Mouse (Mus musculus) monocyte, adult 5-6 weeks (primary cell): Measurements from ENCODE around the gene Zfp334. TPM values are rescaled to one million over a fixed set of nuclear protein-coding genes. Genes with fewer than 3 reads are reported as not detected.

Source experiments
- ATAC-seq: fragments of 153-309, 156-312 bp; replicated peaks from 2 replicates; pipeline ENCODE4 v1.8.0; 2017; ENCODE audit warnings: mild to moderate bottlenecking; ENCODE audit not compliant: low TSS enrichment, insufficient number of reproducible peaks, severe bottlenecking, poor library complexity, low FRiP score
- total RNA-seq: library from RNA; stranded (forward); fragments of 200-1000, 200-491, 200-594 nt; gene quantifications from 3 replicates; pipeline ENCODE4 v1.2.3, GENCODE M21; 2017

The Zfp334 gene
- total RNA-seq, result not detected in 3 replicates

DNA sequence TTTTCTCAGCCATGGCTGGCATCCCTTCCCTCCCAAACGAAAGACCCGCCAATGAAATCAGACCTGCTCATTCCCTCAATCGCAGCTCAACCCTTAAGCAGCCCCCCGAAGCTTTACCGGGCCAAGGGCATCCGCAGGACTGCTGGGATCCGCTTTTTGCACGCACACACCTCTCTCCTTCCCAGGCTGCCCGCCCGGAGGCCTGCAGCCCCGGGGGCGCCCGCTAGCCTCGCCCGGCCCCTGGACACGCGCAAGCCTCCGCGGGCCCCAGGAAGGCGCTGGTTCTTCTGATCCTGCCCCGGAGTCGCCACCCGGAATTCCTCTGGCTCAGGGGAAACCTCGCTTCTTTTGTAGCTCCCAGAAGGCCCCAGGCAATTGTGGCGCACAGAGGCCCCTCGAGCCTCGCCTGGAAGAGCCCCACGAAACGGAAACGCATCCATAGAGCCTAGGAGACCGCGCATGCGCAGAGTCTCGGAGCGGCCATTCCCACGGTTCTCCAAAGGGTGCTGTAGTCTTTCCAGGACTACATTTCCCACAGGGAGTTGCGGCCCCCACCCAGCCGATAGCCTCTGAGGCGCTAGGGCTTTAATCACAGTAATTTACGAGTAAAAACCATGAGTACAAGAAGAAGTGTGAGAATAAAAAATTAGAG is at the start of gene Zfp334:
Gene Zfp334, minus strand, starts transcription at position 416 of the 652 bp plus-strand sequence.
- no peak for ATAC-seq

DNA sequence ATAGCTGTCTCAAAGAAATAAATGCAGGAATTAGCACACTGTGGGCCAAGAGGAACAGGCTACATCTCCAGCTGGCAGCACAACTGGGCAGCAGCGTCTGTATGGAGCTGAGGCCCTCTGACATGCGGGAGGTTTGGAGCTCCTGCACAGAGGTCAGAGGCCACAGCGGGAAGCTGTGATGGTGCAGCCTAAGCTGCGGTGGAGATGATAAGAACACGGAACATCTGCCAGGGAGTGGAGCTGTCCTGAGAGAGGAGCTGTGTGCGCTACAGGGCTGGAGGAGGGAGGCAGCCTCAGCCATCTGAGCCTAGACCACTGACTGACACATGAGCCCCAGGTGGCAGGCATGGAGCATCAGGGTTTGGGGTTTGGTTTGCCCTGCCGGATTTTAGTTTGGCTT is 40.6 kb upstream of the Zfp334 start:
- ATAC-seq, result no peak

DNA sequence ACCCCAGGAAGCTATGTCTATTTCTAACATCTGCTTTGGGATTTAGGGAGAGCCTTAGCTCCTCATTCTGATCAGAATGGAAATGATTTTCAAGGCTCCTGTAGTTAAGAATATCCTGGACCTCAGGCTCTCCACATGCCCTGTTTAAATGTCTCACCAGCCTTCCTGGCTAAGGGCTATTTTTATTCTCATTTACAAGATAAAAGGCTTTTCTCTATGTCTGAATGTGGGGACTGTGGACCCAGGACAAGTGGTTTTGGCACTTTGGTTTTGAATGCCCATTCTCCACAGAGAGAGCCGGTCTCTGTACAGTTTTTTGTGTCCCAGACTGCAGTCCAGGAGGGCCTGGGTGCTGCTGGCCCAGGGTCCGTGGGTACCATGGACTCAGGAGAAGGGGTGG is 32.1 kb upstream of the Zfp334 start:
- no peak for ATAC-seq

DNA sequence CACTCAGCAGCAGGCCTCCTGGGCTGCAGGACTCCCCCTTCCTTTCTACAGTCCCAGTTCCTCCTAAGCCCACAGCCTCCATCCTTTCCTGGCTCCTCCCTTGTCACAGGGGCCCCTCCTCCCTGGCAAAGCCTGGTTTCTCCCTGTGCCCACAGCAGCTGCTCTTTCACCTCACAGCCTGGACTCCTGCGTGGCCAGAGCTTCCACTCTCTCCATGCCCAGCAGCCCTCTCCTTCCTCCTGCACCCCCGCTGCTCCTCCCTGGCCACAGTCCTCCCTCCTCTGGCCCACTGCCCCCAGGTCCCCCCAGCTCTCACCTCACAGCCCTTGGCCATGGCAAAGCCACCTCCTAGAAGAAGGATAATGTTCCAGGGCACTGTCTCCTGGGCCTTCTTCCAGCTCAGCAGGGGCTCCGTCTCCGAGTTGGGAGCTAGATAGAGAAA is 31.6 kb upstream of the Zfp334 start:
- 0 out of 2 replicates have a peak, but pooled peaks have one; percentile 11 for ATAC-seq

DNA sequence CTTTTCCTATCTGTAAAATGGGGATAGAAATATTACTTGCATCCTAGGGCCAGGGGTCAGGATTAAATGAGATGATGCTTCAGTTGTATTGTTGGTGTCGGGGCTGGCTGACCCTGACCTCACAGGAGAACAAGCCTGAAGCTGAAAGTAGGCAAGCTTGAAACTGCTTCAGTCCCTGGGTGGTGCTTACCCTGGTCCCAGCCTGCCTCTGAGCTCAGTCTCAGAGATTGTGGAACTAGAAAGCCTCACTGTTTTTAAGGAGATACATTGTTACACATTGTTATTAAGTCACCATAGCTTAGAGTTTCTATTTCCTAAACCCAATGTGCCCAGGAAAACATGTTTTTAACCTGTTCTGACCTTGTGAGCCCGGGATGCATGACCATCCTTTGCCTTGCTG is 30.5 kb upstream of the Zfp334 start:
- no peak for ATAC-seq

DNA sequence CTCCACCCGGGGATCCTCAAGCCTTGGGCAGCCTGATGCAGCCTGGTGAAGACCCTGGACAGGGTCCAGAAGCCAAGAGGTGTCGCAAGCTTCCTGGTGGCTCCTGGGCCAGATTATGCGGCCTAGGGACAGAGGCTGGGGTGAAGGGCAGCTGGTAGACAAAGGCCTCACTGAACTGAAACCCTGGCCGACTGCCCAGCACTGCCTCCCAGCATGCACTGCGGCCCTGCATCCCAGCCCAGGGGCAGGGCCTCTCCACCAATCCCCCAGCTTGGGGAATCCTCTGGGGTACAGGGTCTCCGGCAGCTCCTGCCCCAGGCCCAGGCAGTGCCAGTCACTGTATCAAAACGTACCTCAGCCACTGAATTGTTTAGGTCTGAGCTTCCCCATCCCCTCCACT is 29.2 kb upstream of the Zfp334 start:
- ATAC-seq, result no peak

DNA sequence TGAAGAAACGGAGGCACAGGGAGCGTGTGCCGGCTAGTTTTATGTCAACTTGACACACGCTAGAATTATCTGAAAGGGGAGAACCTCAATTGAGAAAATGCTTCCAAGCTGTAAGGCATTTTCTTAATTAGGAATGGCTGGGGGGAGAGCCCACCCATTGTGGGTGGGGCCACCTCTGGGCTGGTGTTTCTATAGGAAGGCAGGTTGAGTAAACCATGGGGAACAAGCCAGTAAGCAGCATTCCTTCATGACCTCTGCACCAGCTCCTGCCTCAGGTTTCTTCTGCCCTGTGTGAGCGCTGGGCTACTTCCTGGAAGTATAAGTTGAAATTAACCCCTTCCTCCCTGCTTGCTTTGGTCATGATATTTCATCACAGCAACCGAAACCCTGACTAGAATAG is 27.7 kb upstream of the Zfp334 start:
- no peak for ATAC-seq

DNA sequence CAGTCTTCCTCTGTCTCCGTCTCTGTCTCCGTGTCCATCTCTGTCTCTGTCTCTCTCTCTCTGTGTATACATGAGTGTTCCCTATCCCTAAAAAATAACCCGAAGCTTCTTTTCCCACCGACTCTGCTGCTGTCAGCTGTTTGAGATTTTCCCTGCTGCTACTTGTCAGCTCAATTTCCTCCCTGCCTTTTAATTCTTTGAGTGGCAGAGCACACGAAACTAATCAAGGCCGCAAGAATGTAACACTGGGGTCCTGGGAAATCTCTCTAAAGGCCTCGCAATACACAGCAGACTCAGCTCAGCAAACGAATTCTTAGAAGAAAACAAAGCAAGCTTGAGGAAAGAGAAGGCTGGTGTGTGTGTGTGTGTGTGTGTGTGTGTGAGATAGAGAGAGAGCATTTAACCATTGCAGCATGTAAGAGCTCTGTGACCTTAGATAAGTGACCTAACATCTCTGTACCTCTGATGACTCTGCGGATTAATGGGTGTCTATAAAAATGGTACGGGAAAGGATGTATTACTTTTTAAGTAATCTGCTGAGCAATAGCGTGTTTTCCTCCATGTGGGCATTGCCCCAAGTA is 27.2 kb upstream of the Zfp334 start:
- ATAC-seq, result no peak

DNA sequence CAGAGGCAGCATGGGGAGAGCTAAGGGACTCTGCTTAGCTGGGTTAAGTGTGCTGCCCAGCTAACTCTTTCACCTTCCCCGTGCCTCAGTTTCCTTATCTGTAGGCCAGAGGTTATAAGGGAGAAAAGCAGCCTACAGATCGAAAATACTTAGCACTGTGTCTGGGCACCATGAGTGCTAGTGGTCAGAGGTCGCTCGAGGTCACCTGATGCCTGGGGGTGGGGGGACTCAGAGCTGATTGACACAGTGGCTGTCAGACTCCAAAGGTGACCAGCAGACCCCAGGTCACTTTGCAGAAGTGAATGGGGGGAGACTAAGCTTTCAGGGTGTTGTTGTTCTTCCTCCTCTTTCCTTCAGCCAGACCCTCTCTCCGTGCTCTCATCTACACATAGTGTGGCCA is 26.3 kb upstream of the Zfp334 start:
- no peak for ATAC-seq

DNA sequence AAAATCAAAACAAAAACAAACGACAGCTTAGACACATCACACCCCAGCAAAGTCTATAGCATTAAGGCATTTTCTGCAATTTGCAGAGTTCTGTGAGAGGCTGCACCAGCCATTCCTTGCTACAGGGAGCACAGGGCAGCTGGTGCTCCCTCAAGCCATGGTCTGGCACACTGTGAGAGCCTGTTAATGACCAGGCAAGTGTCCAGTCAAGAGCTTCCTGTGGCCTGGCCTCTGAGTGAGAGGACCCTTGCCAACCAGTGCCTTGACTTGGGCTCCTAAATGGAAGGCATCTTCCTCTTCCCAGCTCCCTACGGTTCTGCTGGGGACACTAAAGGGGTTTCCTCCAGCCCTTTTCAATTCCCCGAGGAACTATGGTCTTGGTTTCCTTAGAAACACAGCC is 25.8 kb upstream of the Zfp334 start:
- ATAC-seq, result no peak

DNA sequence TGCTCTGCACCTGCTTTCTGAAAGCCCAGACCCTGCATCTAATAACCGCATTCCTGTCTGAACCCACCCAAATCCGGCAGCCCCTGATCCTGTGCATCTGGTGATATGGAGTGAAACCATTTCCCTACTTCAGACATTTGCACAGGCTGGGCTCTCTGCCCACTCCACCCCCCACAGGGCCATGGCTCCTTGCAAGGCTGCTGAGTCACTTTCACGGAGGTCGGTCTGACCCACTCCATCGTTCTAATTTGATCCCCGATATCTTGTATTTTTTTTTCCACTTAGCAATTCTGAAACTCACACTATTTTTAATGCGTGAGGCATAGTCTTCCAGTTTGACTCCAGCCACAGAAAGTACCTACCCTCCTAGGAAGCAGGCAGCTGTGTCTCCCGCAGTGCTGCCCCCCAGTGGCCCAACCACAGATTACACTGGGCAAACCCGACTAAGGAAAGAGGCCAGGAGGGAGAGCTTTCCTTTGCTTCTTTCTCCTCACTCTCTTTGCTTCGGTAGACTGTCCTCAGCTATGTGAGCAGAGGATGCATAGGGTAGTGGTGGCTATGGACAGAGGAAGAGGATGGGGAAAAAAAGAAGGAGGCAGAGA is 19.7 kb upstream of the Zfp334 start:
- 0 out of 2 replicates have a peak, but pooled peaks have one; percentile 54 for ATAC-seq

DNA sequence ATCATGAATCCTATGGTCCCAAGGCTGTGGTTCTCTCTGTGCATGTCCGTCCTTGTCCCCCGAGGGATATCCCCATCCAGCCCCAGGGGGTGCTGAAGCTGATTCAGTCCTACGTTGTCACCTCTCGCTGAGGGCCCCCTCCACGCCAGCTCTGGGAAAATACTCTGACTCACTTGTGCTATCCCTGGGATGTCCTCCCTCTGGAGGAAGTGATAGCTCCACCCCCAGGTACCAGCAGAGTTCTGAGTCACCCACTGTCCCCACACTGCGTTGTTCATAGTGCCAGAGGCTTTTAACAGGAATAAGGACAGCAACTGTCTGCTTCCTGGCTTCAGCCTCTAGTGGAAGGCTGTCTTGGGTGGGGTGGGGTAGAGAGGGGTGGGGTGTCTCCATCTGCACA is 17.3 kb upstream of the Zfp334 start:
- peak; percentile 23; the same call in 1 of the 2 replicates for ATAC-seq

DNA sequence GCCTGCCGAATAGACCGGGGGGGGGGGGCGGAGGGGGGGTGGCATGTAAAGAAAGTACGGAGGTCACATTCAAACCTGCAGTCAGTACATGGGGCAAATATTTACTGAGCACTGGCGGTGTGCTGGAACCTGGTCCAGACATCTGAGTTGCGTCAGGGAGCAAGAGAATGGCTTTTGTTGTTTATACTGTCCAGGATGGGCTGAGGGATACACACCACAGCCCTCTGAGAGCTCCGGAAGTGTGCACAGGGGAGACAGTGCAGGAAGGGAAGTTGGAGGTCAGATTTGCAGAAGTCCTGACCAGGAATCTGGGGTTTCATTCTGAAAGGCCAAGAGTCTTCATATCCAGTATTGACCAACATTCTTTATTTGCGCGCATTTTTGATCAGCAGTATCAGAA is 16.9 kb upstream of the Zfp334 start:
- peak; percentile 64 for ATAC-seq

DNA sequence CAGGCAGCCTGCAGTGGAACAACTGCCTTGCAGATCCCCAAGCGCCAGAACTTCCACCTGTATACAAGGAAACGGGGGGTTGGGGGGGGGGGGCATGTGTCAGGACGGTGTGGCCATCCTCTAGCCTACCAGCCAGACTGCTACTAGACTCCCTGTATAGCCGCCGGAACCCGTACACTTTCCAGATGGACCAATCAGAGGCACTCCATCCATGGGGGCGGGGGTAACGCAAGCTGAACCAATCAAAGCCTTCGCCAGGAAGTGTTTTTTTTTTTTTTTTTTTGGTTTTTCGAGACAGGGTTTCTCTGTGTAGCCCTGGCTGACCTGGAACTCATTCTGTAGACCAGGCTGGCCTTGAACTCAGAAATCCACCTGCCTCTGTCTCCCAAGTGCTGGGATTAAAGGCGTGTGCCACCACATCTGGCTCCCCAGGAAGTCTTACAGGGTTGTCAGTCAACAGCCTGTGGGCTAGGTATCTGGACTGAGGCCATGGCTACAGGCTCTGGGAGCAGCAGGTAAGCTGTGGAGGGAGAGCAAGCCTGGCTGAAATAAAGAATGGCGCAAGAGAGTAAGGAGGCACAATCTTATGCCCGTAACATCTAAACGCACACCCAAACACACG is 10.2 kb upstream of the Zfp334 start:
- no peak for ATAC-seq

DNA sequence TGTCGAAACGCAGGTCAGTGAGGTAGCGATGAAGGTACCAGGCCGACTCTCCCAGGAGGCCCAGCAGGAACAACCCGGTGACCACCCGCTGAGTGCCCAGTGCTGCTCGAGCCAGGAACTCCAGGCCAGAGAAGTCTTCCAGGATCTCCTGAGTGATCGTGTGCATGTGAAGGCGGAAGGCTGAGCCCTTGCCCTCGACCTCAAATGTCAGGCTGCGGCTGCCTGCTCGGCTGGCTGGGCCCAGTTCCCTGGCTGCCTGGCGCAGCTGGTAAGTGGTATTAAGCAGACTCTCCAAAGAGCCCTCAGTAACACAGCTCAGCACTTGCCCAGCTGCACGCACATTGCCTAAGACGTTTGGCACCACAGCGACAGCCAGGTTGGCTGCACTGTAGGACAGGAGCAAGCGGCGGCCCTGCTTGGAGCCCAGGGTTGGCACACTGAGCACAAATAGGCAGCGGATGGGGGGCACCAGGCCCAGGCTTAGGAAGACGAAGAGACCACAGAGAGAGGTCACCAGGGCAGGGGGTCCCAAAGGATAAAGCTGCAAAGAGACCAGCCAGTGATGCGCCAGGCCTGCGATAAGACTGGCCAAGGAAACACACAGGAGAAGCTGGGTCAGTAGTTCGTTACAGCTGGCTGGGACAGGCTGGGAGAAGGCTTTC is 9.6 kb upstream of the Zfp334 start:
- no peak for ATAC-seq

DNA sequence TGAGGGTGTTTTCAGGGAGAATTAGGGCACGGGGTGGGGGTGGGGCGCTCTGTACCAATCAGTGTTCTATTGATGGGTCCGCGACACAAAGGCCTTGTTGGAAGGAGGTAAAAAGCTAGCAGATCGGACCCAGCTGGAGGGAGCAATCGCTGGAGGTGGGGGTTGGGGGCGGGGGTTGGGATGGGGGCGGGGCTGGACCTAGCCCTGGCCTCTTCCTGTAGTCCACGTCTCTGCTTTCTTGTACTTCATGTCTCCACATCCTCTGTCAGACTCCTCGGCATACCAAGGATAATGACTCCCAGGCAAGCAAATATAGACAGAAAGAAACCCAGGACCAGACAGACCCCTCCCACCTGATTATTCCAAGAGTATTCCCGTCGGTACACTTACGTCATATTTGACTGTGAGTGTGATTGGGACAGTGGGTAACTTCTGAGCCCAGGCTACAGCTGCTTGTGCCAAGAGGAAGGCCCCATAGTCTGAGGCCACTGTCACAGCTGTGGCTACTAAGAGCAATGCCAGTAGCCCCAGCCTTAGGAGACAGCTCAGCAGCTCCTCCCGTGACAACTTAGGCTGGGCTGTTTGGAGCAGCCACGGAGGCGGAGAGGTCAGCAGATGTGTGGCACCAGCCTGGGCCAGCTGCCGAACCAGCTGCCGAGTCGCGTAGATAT is 8.9 kb upstream of the Zfp334 start:
- no peak for ATAC-seq

DNA sequence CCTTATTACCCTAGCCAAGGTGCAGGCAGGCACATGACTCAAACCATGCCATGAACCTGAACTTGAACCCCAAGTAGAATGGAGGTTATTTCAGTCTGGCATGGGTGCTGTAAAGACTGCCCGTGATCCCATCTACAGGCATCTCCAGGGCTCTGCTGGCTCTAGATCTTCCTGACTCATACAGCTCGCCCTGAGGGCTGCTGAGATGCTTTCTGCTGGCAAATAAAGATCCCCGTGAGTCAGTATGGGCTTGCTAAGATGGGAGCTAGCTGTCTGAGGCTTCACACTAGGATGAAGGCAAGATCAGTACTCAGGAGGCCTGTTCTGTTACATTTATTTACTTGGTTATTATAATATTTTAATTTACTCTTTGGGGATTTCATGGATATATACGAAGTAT is 4.1 kb upstream of the Zfp334 start:
- no peak for ATAC-seq

DNA sequence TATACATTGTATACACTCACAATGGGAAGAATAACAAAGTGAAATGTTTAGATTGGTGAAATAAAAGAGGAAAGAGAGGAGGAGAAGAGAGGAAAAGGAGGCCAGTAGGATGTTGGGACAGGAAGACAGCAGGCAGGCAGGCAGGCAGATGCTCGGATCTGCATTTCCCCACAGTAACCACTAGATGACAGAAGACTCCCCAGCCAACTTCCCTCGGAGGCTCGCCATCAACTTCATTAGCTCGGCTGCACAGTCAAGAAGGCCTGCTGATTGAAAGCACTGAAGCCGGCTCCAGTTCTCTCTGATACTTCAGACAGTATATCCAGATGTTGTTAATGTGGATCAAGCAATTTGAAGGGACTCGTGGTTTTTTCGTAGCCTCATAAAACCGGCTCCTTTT is 3.5 kb upstream of the Zfp334 start:
- ATAC-seq, result no peak; the same call in 1 of the 2 replicates
